Mouse (Mus musculus) thymus, postnatal 10 days (tissue): ENCODE data around the gene Mccc1.

ENCODE experiments used
- DNase-seq, 2 experiments: peaks; one replicate each; pipeline ENCODE4 v3.0.0; 2021; ENCODE audit warnings: low spot score in 2 of 2

Gene Mccc1

GRCm38 (mm10) chr3:35918229-35918628 is 82.2 kb downstream of the Mccc1 start:
- no peak for DNase-seq
